Mouse (Mus musculus): ENCODE data around the gene Mgmt. TPM values are rescaled to one million over a fixed set of nuclear protein-coding genes. Genes with fewer than 3 reads are reported as not detected.

The Mgmt gene
- polyA plus RNA-seq, 1 experiment from 2014 or later = 6.5 TPM

- Histone ChIP-seq H3K4me3 (ENCODE audit: low read depth, low read length) (no peak overlapping the region), H3K27me3 (replicated peaks; ENCODE audit: control insufficient read depth, insufficient read depth, low read length) (no peaks in the 10 kb centered on the region), H3K27ac (replicated peaks; ENCODE audit: low read depth, low read length) (no peak overlapping the region), H3K36me3 (ENCODE audit: control insufficient read depth, insufficient read depth, low read length) (no peaks in the 10 kb centered on the region), H3K4me1 (ENCODE audit: control insufficient read depth, insufficient read depth, low read length) (no peaks in the 10 kb centered on the region), H3K9me3 (ENCODE audit: control insufficient read depth, low read length) (no peaks in the 10 kb centered on the region), H3K4me2 (ENCODE audit: low read depth, low read length) (no peak overlapping the region), H3K9ac (ENCODE audit: low read depth, low read length) (no peak overlapping the region)
- DNase-seq (ENCODE audit: low spot score) (no peak), ATAC-seq (ENCODE audit: low read depth) (no peak)
- WGBS = 79% methylated on average over 8 of the region's 8 CpGs
These were observed 42.5 kb upstream of the Mgmt start for GRCm38 (mm10) chr7:136851946-136852345.

- WGBS = 58% methylated on average over 4 of the region's 4 CpGs
- Histone ChIP-seq H3K27me3 (replicated peaks; ENCODE audit: control insufficient read depth, insufficient read depth, low read length) (no peaks in the 10 kb centered on the region), H3K9ac (ENCODE audit: low read depth, low read length) (no peak overlapping the region), H3K36me3 (ENCODE audit: control insufficient read depth, insufficient read depth, low read length) (no peaks in the 10 kb centered on the region), H3K4me2 (ENCODE audit: low read depth, low read length) (no peak overlapping the region), H3K27ac (replicated peaks; ENCODE audit: low read depth, low read length) (no peak overlapping the region), H3K4me3 (ENCODE audit: low read depth, low read length) (no peak overlapping the region), H3K9me3 (ENCODE audit: control insufficient read depth, low read length) (no peaks in the 10 kb centered on the region), H3K4me1 (ENCODE audit: control insufficient read depth, insufficient read depth, low read length) (no peaks in the 10 kb centered on the region)
- ATAC-seq (ENCODE audit: low read depth) (no peak), DNase-seq (ENCODE audit: low spot score) (no peak)
These were observed 41.7 kb upstream of the Mgmt start for GRCm38 (mm10) chr7:136852721-136853120.

GRCm38 (mm10) chr7:136864677-136865463 lies 29.5 kb upstream of the Mgmt start:
- Histone ChIP-seq H3K4me2 (ENCODE audit: low read depth, low read length) (no peak overlapping the region), H3K27ac (replicated peaks; ENCODE audit: low read depth, low read length) (no peak overlapping the region), H3K36me3 (ENCODE audit: control insufficient read depth, insufficient read depth, low read length) (no peaks in the 10 kb centered on the region), H3K27me3 (replicated peaks; ENCODE audit: control insufficient read depth, insufficient read depth, low read length) (no peaks in the 10 kb centered on the region), H3K4me3 (ENCODE audit: low read depth, low read length) (no peak overlapping the region), H3K9me3 (ENCODE audit: control insufficient read depth, low read length) (no peaks in the 10 kb centered on the region), H3K4me1 (ENCODE audit: control insufficient read depth, insufficient read depth, low read length) (peaks cover 6% of the 10 kb centered on the region; the same call in 1 of the 2 replicates), H3K9ac (ENCODE audit: low read depth, low read length) (no peak overlapping the region)
- DNase-seq (ENCODE audit: low spot score) = no peak
- ATAC-seq (ENCODE audit: low read depth) = no peak
- 29% methylated on average over 7 of the region's 7 CpGs for WGBS

GRCm38 (mm10) chr7:136865876-136866275 lies 28.5 kb upstream of the Mgmt start:
- DNase-seq (ENCODE audit: low spot score) = no peak
- H3K9ac ChIP-seq (ENCODE audit: low read depth, low read length) = no peak overlapping the region
- WGBS = 95% methylated on average over 4 of the region's 4 CpGs
- H3K4me3 ChIP-seq (ENCODE audit: low read depth, low read length) = no peak overlapping the region
- H3K27ac ChIP-seq (replicated peaks; ENCODE audit: low read depth, low read length) = no peak overlapping the region
- H3K4me2 ChIP-seq (ENCODE audit: low read depth, low read length) = no peak overlapping the region
- no peaks in the 10 kb centered on the region for H3K9me3 ChIP-seq (ENCODE audit: control insufficient read depth, low read length)
- H3K36me3 ChIP-seq (ENCODE audit: control insufficient read depth, insufficient read depth, low read length) = no peaks in the 10 kb centered on the region
- no peak for ATAC-seq (ENCODE audit: low read depth)
- H3K4me1 ChIP-seq (ENCODE audit: control insufficient read depth, insufficient read depth, low read length) = peaks cover 6% of the 10 kb centered on the region; the same call in 1 of the 2 replicates
- H3K27me3 ChIP-seq (replicated peaks; ENCODE audit: control insufficient read depth, insufficient read depth, low read length) = 0 out of 2 replicates have a peak, but pooled peaks cover 3% of the 10 kb centered on the region

GRCm38 (mm10) chr7:136866535-136866934 lies 27.9 kb upstream of the Mgmt start:
- Histone ChIP-seq H3K4me3 (ENCODE audit: low read depth, low read length) (no peak overlapping the region), H3K36me3 (ENCODE audit: control insufficient read depth, insufficient read depth, low read length) (no peaks in the 10 kb centered on the region), H3K4me1 (ENCODE audit: control insufficient read depth, insufficient read depth, low read length) (peaks cover 6% of the 10 kb centered on the region; the same call in 1 of the 2 replicates), H3K9me3 (ENCODE audit: control insufficient read depth, low read length) (no peaks in the 10 kb centered on the region), H3K27ac (replicated peaks; ENCODE audit: low read depth, low read length) (no peak overlapping the region), H3K9ac (ENCODE audit: low read depth, low read length) (no peak overlapping the region), H3K27me3 (replicated peaks; ENCODE audit: control insufficient read depth, insufficient read depth, low read length) (0 out of 2 replicates have a peak, but pooled peaks cover 8% of the 10 kb centered on the region), H3K4me2 (ENCODE audit: low read depth, low read length) (no peak overlapping the region)
- 79% methylated on average over 4 of the region's 4 CpGs for WGBS
- ATAC-seq (ENCODE audit: low read depth) (no peak), DNase-seq (ENCODE audit: low spot score) (no peak)

- ATAC-seq (ENCODE audit: low read depth) (no peak), DNase-seq (ENCODE audit: low spot score) (no peak)
- no peak overlapping the region for H3K27ac ChIP-seq (replicated peaks; ENCODE audit: low read depth, low read length)
- WGBS = 50% methylated on average over 11 of the region's 11 CpGs
- no peak overlapping the region for H3K9ac ChIP-seq (ENCODE audit: low read depth, low read length)
- no peaks in the 10 kb centered on the region for H3K9me3 ChIP-seq (ENCODE audit: control insufficient read depth, low read length)
- no peak overlapping the region for H3K4me2 ChIP-seq (ENCODE audit: low read depth, low read length)
- H3K4me3 ChIP-seq (ENCODE audit: low read depth, low read length) = no peak overlapping the region
- peaks cover 7% of the 10 kb centered on the region; the same call in 1 of the 2 replicates for H3K4me1 ChIP-seq (ENCODE audit: control insufficient read depth, insufficient read depth, low read length)
- no peaks in the 10 kb centered on the region for H3K36me3 ChIP-seq (ENCODE audit: control insufficient read depth, insufficient read depth, low read length)
- 0 out of 2 replicates have a peak, but pooled peaks cover 8% of the 10 kb centered on the region for H3K27me3 ChIP-seq (replicated peaks; ENCODE audit: control insufficient read depth, insufficient read depth, low read length)
These were observed 22.9 kb upstream of the Mgmt start for GRCm38 (mm10) chr7:136871535-136871934.

- H3K36me3 ChIP-seq (ENCODE audit: control insufficient read depth, insufficient read depth, low read length) = no peaks in the 10 kb centered on the region
- H3K27me3 ChIP-seq (replicated peaks; ENCODE audit: control insufficient read depth, insufficient read depth, low read length) = 0 out of 2 replicates have a peak, but pooled peaks cover 8% of the 10 kb centered on the region
- no peak overlapping the region for H3K4me3 ChIP-seq (ENCODE audit: low read depth, low read length)
- DNase-seq (ENCODE audit: low spot score) = peak; percentile 69
- 10% methylated on average over 8 of the region's 8 CpGs for WGBS
- ATAC-seq (ENCODE audit: low read depth) = peak; percentile 37; the same call in 1 of the 2 replicates
- no peak overlapping the region for H3K9ac ChIP-seq (ENCODE audit: low read depth, low read length)
- H3K4me2 ChIP-seq (ENCODE audit: low read depth, low read length) = no peak overlapping the region
- H3K4me1 ChIP-seq (ENCODE audit: control insufficient read depth, insufficient read depth, low read length) = peaks cover 7% of the 10 kb centered on the region; the same call in 1 of the 2 replicates
- no peak overlapping the region for H3K27ac ChIP-seq (replicated peaks; ENCODE audit: low read depth, low read length)
- no peaks in the 10 kb centered on the region for H3K9me3 ChIP-seq (ENCODE audit: control insufficient read depth, low read length)
These were observed 22.4 kb upstream of the Mgmt start for GRCm38 (mm10) chr7:136872059-136872458.

- Histone ChIP-seq H3K27ac (replicated peaks; ENCODE audit: low read depth, low read length) (no peak overlapping the region), H3K4me2 (ENCODE audit: low read depth, low read length) (no peak overlapping the region), H3K36me3 (ENCODE audit: control insufficient read depth, insufficient read depth, low read length) (no peaks in the 10 kb centered on the region), H3K27me3 (replicated peaks; ENCODE audit: control insufficient read depth, insufficient read depth, low read length) (0 out of 2 replicates have a peak, but pooled peaks cover 8% of the 10 kb centered on the region), H3K9me3 (ENCODE audit: control insufficient read depth, low read length) (no peaks in the 10 kb centered on the region), H3K9ac (ENCODE audit: low read depth, low read length) (no peak overlapping the region), H3K4me3 (ENCODE audit: low read depth, low read length) (no peak overlapping the region), H3K4me1 (ENCODE audit: control insufficient read depth, insufficient read depth, low read length) (peaks cover 7% of the 10 kb centered on the region; the same call in 1 of the 2 replicates)
- 45% methylated on average over 1 of the region's 1 CpGs for WGBS
- DNase-seq (ENCODE audit: low spot score) (no peak), ATAC-seq (ENCODE audit: low read depth) (no peak)
These were observed 20.0 kb upstream of the Mgmt start for GRCm38 (mm10) chr7:136874396-136874795.

- no peaks in the 10 kb centered on the region for H3K4me1 ChIP-seq (ENCODE audit: control insufficient read depth, insufficient read depth, low read length)
- H3K27me3 ChIP-seq (replicated peaks; ENCODE audit: control insufficient read depth, insufficient read depth, low read length) = no peaks in the 10 kb centered on the region
- no peak overlapping the region for H3K4me2 ChIP-seq (ENCODE audit: low read depth, low read length)
- H3K27ac ChIP-seq (replicated peaks; ENCODE audit: low read depth, low read length) = no peak overlapping the region
- 81% methylated on average over 4 of the region's 4 CpGs for WGBS
- ATAC-seq (ENCODE audit: low read depth) (no peak), DNase-seq (ENCODE audit: low spot score) (no peak)
- no peaks in the 10 kb centered on the region for H3K9me3 ChIP-seq (ENCODE audit: control insufficient read depth, low read length)
- no peak overlapping the region for H3K4me3 ChIP-seq (ENCODE audit: low read depth, low read length)
- H3K36me3 ChIP-seq (ENCODE audit: control insufficient read depth, insufficient read depth, low read length) = no peaks in the 10 kb centered on the region
- no peak overlapping the region for H3K9ac ChIP-seq (ENCODE audit: low read depth, low read length)
These were observed 14.0 kb upstream of the Mgmt start for GRCm38 (mm10) chr7:136880386-136880785.
